Mouse (Mus musculus) cerebellum, adult (tissue): ENCODE data around the gene Isy1.
"Not testable (repeated sequence)": the region's sequence is repeated elsewhere in the genome, so short reads cannot be mapped to it uniquely, and the experiment has no call there.

Source experiments
- ATAC-seq: cut with Nextera tagmentation; 2 replicates; pipeline ENCODE4 v1.9.2; 2017; ENCODE audit warnings: mild to moderate bottlenecking, moderate library complexity, mixed read lengths; ENCODE audit not compliant: insufficient number of reproducible peaks, low FRiP score, low TSS enrichment

Isy1 gene

DNA sequence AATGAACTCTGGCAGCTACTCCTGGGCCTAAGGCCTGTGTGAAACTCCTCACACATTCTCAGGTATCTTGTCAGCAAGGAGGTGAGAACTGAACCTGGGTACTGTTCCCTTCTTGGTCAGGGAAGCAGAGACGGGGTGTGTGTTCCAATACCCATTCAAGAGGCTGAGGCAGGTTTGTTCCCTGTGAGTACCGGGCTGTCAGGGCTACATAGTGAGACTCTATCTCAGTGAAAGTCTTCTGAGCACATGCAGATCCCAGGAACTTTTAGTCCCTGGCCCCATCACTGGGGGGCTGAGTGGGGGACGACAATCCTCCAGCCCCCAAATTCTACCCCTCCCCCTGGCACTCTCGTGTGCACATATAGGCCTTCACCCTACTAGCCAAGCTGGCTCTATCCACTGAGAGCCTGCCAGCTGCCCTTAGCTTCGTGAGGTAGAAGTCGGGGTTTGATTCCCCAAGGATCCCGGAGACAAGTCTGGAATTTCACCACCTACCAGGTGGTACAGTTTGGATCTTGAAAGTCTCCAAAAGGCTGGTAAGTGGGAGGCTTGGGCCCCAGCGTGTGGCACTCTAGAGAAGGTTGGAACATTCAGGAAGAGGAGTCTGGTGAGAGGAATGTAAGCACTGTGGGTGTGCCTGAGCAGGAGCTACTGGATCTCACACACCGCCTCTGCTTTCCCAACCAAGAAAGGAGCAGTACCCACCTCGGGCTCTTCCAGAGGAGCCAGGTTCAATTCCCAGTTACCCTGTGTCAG lies 57.9 kb downstream of the Isy1 start:
- ATAC-seq: no peak

DNA sequence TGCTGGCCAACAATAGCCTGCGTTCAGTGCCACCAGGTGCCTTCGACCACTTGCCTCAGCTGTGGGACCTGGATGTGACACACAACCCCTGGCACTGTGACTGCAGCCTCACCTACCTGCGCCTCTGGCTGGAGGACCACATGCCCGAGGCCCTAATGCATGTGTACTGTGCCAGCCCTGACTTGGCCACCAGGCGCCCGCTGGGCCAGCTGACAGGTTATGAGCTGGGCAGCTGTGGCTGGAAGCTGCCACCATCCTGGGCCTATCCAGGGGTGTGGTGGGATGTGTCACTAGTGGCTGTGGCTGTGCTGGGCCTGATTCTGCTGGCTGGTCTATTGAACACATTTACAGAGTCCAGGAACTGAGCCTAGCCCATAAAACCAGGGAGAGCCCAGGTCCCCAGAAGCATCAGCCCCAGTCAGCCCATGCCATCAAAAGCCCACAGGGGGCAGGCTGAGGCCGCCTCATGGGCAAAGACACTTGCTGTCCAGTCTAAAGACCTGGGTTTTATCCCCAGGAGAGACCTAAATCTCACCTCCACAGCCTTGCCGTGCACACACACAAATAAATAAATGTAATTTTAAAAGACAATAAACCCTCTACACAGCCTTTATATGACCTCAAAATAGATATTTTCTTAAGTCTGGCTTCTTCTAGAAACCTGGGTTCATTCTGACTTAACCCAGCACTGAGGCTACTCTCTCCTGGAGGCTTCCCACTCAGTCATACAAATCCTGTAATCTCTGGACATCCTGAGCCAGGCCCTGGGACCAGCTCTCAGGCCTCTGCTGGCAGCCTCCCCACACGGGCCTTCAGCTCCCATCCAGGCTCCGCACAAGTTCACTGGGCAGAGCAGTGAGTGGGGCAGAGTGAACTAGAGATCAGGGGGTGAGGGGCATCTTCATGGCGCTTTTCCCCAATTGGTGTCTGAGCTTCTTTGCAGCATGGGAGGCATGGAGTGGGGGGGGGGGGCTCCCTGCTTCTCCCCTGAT lies 59.1 kb downstream of the Isy1 start:
- no peak for ATAC-seq

DNA sequence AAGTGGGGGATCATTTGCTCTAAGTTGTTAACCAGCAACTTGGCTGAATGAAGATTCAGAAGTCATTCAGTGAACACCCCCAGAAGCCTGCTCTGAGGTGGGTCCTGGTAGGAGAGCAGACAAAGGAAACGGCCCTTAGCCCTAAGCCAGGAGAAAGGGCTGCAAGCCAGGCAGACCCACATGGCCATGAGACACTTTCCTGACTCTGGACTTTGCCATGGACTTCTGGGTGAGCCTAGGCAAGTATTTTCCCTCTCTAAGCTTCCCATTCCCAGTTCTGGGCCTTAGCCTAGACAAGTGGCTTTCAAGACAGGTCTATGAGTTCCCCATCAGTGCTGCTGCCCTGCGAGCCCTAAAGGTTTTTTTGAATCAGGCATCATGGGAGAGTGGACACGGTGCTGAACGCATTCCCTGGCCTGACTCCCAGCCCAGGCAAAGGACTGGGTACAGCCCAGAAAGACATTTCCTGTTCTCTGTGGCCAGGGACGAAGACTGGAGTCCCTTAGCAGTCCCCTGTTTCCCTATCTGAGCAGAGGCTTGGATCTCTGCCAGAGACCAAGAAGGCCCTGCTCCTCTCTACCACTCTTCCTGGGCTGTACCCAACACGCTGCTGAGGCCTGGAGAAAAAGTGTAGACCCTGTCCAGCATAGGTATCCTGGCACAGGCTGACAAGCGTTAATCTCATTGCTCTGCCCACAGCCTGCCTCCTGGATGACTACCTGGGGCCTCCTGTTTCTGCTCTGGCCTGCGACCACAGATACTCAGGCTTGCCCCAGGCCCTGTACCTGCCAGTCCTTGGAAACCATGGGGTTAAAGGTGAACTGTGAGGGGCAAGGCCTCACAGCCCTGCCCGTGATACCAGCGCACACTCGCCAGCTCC lies 60.1 kb downstream of the Isy1 start:
- ATAC-seq: no peak

DNA sequence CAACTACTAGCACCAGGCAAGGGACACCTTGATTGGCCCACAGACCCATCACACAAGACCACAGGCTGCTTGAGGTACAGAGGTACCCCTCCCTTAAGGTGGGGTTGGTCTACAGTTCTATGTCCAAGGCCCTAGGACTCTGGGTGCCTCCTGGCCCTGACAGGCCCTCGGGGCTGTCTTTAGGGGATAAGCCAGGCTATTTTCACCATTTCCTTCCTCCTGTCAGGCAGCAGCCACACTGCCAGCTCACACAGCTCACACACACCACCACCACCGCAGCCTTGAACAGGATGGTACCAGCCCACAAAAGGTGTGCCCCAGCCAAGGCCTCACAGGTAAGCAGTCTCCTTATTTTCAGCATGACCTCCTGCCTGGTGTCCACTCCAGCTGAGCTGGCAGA lies 60.8 kb downstream of the Isy1 start, which contains the start of gene Gp9:
Gene Gp9, plus strand, starts transcription at position 231 of the 400 bp plus-strand sequence.
- ATAC-seq: no peak

DNA sequence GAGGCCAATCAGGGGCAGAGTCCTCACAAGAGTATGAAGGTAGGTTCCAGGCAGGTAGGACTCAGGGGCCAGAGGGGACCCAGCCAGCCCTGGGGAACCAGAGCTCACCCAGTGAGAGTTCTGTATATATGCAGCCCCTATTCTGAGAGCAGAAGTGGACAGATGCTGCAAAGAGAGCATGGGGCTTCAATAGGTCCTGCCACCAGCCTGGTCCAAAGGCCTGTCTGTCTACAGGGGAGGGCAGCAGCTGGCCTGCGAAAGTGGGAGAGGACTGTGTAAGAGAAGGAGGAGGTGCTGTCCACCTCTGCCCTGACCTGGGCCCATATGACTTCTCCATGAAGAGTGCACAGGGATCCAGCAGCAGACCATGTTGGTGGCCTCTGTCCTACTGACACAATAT lies 61.9 kb downstream of the Isy1 start:
- no peak for ATAC-seq

DNA sequence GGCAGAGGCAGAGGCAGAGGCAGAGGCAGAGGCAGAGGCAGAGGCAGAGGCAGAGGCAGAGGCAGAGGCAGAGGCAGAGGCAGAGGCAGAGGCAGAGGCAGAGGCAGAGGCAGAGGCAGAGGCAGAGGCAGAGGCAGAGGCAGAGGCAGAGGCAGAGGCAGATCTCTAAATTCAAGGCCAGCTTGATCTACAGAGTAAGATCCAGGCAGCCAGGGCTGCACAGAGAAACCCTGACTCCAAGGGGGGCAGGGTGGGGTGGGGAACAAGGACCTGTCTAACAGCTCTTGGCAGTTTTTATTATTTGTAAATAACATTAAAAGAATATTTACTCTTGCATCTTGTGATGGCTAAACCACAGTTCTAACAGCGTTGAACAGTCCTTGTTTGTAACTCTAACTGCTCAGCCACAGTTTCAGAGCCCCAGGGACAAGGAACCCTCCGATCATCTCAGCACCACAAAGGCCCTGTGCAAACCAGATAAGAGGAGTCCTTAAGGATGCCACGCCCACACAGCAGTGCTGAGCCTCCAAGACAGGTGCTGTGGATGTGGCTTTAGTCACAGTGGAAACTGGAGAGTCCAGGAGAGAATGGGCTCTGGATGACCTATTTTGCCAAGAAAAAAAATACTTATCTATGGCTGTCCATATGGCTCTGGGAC lies 62.9 kb downstream of the Isy1 start:
- ATAC-seq: no peak

DNA sequence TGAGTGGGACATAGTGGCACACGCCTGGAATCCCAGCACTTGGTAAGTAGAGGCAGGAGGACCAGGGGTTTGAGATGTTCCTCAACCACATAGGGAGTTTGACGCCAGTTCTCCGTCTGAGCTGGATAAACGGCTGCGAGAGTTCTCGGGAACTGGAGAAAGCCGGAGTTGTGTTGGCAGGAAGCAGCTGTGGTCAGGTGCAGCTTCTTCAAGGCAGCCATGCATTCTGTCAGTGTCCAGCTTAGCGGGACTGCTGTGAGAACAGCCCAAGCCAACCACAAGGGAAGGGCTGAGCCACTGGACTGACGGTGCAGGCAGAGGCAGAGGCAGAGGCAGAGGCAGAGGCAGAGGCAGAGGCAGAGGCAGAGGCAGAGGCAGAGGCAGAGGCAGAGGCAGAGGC lies 63.7 kb downstream of the Isy1 start:
- ATAC-seq: no peak

DNA sequence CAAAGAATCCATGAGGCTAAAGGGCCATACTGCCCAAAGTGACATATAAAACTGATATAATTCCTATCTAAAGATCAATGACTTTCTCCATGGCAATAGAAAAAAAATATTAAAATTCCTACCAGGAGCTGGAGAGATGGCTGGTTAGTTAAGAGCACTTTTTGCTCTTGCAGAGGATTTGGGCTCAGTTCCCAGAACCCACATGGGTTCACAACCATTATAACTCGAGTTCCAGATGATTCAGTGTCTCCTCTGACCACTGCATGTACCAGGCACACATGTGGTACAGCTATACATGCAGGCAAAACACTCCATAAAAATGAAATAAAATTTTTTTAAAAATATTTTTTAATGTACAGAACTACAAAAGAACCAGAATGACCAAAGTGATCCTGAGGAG lies 64.1 kb downstream of the Isy1 start:
- no peak for ATAC-seq

DNA sequence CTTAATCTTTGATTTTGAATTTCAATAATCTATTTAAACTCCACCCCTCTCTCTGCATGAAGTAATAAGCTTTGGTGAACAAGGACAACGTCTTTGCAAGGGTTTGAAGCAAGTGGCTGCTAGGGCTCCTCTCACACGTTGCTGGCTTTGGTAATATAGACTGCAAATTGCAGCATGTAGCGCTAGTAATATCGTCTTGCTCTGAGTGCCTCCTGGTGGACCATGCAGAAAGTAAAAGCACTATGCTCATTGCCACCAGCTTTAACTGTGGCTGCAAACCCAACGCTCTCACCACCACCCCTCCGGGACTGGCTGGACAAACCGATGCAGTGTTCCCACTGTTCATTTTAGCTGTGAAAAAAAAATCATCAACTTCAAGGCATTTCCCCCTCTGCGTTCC lies 68.0 kb downstream of the Isy1 start:
- ATAC-seq: no peak

DNA sequence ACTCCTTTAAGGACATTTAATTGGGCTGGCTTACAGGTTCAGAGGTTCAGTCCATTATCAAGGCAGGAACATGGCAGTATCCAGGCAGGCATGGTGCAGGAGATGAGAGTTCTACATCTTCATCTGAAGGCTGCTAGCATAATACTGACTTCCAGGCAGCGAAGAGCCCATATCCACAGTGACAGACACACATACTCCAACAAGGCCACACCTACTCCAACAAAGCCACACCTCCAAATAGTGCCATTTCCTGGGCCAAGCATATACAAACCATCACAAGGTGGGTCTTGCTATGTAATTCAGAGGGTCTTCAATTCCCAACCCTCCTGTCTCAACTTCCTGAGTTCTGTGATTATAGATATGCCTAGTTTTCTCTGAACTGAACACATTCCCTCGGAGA lies 74.3 kb downstream of the Isy1 start:
- not testable (repeated sequence) for ATAC-seq
